Mouse (Mus musculus) T-helper 17 cell (primary cell): Measurements from ENCODE around the gene Zfp202.

Source experiments
- in situ Hi-C, 2 experiments: fragments of 300-600 bp; cut with MboI, MseI; formaldehyde crosslinking; loops; 1 replicate in 1 of 2; 2 replicates in 1 of 2; pipeline ENCODE4 v1.15.1; 2025; ENCODE audit warnings: high pct_unique_total_duplicates in 2 of 2

Zfp202 gene

GRCm38 (mm10) chr9:40239749-40240148 lies 47.6 kb downstream of the Zfp202 start:
- in situ Hi-C loops, result loop anchor here in 1 of 2 experiments (10.0 kb wide), 1 partner anchor 235 kb away; no protein-coding TSS in a partner anchor

- in situ Hi-C loops, result no loop called here
Observed at GRCm38 (mm10) chr9:40240311-40240710, 48.2 kb downstream of the Zfp202 start.

- in situ Hi-C loops, result no loop called here
Observed at GRCm38 (mm10) chr9:40241223-40241801, 49.2 kb downstream of the Zfp202 start.

DNA sequence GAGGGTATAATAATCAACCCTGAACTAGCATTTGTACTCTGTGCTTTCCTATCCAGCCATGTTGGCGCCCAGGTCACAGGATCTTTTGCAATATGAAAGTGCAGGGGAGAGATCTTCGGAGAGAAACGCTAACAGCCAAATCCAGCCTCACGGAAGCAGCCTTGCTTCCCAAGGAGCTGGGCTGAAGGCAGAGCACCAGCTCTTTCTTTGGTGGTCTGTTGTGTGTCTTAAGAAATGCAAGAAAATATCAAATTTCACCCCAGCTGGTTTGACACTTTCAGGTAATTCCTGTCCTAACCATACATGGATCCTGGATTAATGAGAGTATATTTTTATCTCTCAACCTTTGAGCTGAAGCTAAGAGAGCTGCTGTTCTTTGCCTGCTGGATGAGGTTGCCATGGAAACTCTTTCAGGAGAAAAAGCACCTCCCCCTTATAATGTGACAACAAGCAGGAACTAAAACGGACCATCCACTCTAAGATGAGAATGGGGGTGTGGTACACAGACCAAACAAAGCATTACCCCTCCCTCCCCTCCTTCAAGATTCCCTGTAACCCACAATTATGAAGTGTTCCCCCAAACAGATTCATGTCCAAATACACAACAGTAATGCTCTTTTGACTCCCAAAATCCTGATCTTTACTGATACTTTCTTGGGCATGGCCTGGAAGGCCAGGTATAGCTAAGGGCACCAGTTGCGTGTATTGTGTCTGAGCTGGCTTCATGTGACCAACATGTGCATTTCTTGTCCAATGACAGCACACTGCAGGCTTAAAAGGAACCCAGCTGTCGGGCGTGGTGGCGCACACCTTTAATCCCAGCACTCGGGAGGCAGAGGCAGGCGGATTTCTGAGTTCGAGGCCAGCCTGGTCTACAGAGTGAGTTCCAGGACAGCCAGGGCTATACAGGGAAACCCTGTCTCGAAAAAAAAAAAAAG lies 50.1 kb downstream of the Zfp202 start:
- in situ Hi-C loops, result no loop called here

DNA sequence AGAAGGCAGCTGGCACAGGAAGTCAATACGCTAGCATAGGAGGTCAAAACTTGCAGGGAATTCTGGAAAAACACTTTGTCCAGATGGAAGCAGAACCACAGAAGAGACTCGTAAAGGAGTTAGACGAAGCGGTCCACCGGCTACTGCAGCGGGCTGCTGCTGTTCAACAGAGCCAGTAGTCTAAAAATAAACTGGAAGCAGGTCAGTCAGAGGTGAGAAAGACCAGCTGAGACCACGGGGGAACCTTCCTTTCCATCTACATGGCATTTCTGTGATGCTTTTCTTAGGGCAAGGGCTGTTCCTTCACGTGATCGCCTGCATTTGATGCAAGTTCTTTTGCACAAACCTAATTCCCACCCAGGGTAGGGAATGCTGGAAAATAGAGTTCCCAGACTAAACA lies 53.4 kb downstream of the Zfp202 start:
- in situ Hi-C loops, result no loop called here

GRCm38 (mm10) chr9:40245974-40246665 lies 54.0 kb downstream of the Zfp202 start:
- in situ Hi-C loops, result no loop called here

GRCm38 (mm10) chr9:40246702-40247101 lies 54.6 kb downstream of the Zfp202 start:
- in situ Hi-C loops, result no loop called here

- in situ Hi-C loops, result no loop called here
Observed at GRCm38 (mm10) chr9:40249106-40249505, 57.0 kb downstream of the Zfp202 start.

DNA sequence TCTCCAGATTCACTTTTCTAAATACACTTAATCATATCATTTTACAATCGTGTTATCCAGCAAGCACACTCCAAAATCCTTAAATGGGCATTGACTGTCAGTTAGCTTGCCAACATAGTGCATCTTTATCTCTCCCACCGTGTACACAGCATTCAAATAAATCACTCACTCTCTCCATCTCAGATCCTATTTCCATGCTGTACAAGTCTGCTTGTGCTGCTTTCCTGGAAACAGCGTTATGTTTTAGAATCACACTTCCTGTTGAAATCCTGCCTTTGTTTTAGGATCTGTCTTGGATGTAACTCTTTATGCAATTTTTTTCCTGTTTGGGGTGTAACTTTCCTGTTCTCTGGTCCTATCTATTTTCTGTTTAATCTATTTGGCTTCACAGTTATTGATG lies 60.3 kb downstream of the Zfp202 start:
- in situ Hi-C loops, result no loop called here
